Mouse (Mus musculus): ENCODE data around the gene Stx19.

Stx19 gene

GRCm38 (mm10) chr16:62814491-62814890, at the start of gene Stx19:
Gene Stx19 (plus strand): TSS chr16:62814676.
- no peak for DNase-seq (ENCODE audit: extremely low spot score, low read depth, low spot score)

- DNase-seq (ENCODE audit: extremely low spot score, low read depth, low spot score), result no peak
Measured at GRCm38 (mm10) chr16:62773462-62773861, 41.0 kb upstream of the Stx19 start.

- DNase-seq (ENCODE audit: extremely low spot score, low read depth, low spot score), result no peak
Measured at GRCm38 (mm10) chr16:62776034-62776433, 38.4 kb upstream of the Stx19 start.

- DNase-seq (ENCODE audit: extremely low spot score, low read depth, low spot score), result no peak
Measured at GRCm38 (mm10) chr16:62778282-62778681, 36.2 kb upstream of the Stx19 start.

GRCm38 (mm10) chr16:62782229-62782628, 32.2 kb upstream of the Stx19 start:
- DNase-seq (ENCODE audit: extremely low spot score, low read depth, low spot score), result no peak

GRCm38 (mm10) chr16:62786621-62787331, 27.7 kb upstream of the Stx19 start, which contains the start of gene Nsun3:
Gene Nsun3 (minus strand): TSS chr16:62786818.
- DNase-seq (ENCODE audit: extremely low spot score, low read depth, low spot score), result peak; percentile 92

GRCm38 (mm10) chr16:62796608-62797007, 17.9 kb upstream of the Stx19 start:
- DNase-seq (ENCODE audit: extremely low spot score, low read depth, low spot score), result no peak

- DNase-seq (ENCODE audit: extremely low spot score, low read depth, low spot score), result no peak
Measured at GRCm38 (mm10) chr16:62798808-62799207, 15.7 kb upstream of the Stx19 start.

GRCm38 (mm10) chr16:62799426-62799825, 15.1 kb upstream of the Stx19 start:
- no peak for DNase-seq (ENCODE audit: extremely low spot score, low read depth, low spot score)

- no peak for DNase-seq (ENCODE audit: extremely low spot score, low read depth, low spot score)
Measured at GRCm38 (mm10) chr16:62799839-62800238, 14.6 kb upstream of the Stx19 start.

GRCm38 (mm10) chr16:62804621-62805020, 9.9 kb upstream of the Stx19 start:
- DNase-seq (ENCODE audit: extremely low spot score, low read depth, low spot score), result no peak

- no peak for DNase-seq (ENCODE audit: extremely low spot score, low read depth, low spot score)
Measured at GRCm38 (mm10) chr16:62807249-62807979, 7.1 kb upstream of the Stx19 start.

GRCm38 (mm10) chr16:62810855-62811254, 3.6 kb upstream of the Stx19 start:
- no peak for DNase-seq (ENCODE audit: extremely low spot score, low read depth, low spot score)

- no peak for DNase-seq (ENCODE audit: extremely low spot score, low read depth, low spot score)
Measured at GRCm38 (mm10) chr16:62813790-62814189, 686 bp upstream of the Stx19 start.

- no peak for DNase-seq (ENCODE audit: extremely low spot score, low read depth, low spot score)
Measured at GRCm38 (mm10) chr16:62822472-62822871, 8.0 kb downstream of the Stx19 start.

GRCm38 (mm10) chr16:62826156-62827001, 11.9 kb downstream of the Stx19 start:
- DNase-seq (ENCODE audit: extremely low spot score, low read depth, low spot score), result no peak

- DNase-seq (ENCODE audit: extremely low spot score, low read depth, low spot score), result no peak
Measured at GRCm38 (mm10) chr16:62832027-62832426, 17.6 kb downstream of the Stx19 start.

- DNase-seq (ENCODE audit: extremely low spot score, low read depth, low spot score), result no peak
Measured at GRCm38 (mm10) chr16:62832481-62832880, 18.0 kb downstream of the Stx19 start.

- no peak for DNase-seq (ENCODE audit: extremely low spot score, low read depth, low spot score)
Measured at GRCm38 (mm10) chr16:62834016-62834735, 19.7 kb downstream of the Stx19 start.

GRCm38 (mm10) chr16:62845341-62845740, 30.9 kb downstream of the Stx19 start:
- no peak for DNase-seq (ENCODE audit: extremely low spot score, low read depth, low spot score)

Data from hindlimb bud, embryonic 11.5 days (tissue).